Mouse (Mus musculus) heart, adult 2 months (tissue): ENCODE data around the gene Usp29. TPM values are rescaled to one million over a fixed set of nuclear protein-coding genes. Genes with fewer than 3 reads are reported as not detected.

Source experiments
- DNase-seq, 2 experiments: peaks; one replicate each; pipeline ENCODE4 v3.0.0; 2021
- H3K27ac ChIP-seq: fragments of 200-600 bp; 2 replicates; pipeline ENCODE4 v1.8.1; 2022
- H3K27me3 ChIP-seq: fragments of 200-500 bp; 2 replicates; pipeline ENCODE4 v1.6.1; 2012; ENCODE audit warnings: mild to moderate bottlenecking, low read length, inconsistent platforms, mixed read lengths; ENCODE audit not compliant: control insufficient read depth, insufficient read depth
- H3K36me3 ChIP-seq: fragments of 200-500 bp; 2 replicates; pipeline ENCODE4 v1.6.1; 2012; ENCODE audit warnings: low read length, inconsistent platforms; ENCODE audit not compliant: control insufficient read depth, insufficient read depth
- H3K4me1 ChIP-seq: fragments of 200-500 bp; 2 replicates; pipeline ENCODE4 v1.6.1; 2011; ENCODE audit warnings: low read length; ENCODE audit not compliant: control insufficient read depth, insufficient read depth
- H3K4me3 ChIP-seq: fragments of 200-600 bp; 2 replicates; pipeline ENCODE4 v1.8.1; 2022
- H3K79me2 ChIP-seq: fragments of 200-500 bp; replicated peaks from 2 replicates; pipeline ENCODE4 v1.6.1; 2012; ENCODE audit warnings: mild to moderate bottlenecking, inconsistent platforms, low read length, moderate library complexity, mixed read lengths; ENCODE audit not compliant: control insufficient read depth, insufficient read depth
- H3K9ac ChIP-seq: fragments of 200-500 bp; 2 replicates; pipeline ENCODE4 v1.6.1; 2012; ENCODE audit warnings: low read depth, mild to moderate bottlenecking, control low read depth, inconsistent platforms, low read length, mixed read lengths
- CTCF ChIP-seq: fragments of 200-600 bp; IDR thresholded peaks from 2 replicates; pipeline ENCODE4 v1.8.1; 2022; ENCODE audit warnings: antibody characterized with exemption, mild to moderate bottlenecking, moderate library complexity
- EP300 ChIP-seq: fragments of 200-500 bp; IDR thresholded peaks from 2 replicates; pipeline ENCODE4 v1.6.1; 2011; ENCODE audit warnings: low read depth, low read length, control low read depth; ENCODE audit not compliant: insufficient read depth
- POLR2A ChIP-seq: fragments of 200-500 bp; IDR thresholded peaks from 2 replicates; pipeline ENCODE4 v1.6.1; 2011; ENCODE audit warnings: mild to moderate bottlenecking, low read depth, low read length, control low read depth; ENCODE audit not compliant: insufficient read depth
- WGBS: fragments of 180-500 bp; shearing (Covaris S2); methylation state at CpG from one replicate; pipeline ENCODE4 v1.1.7; 2018; 5-methylcytosine and 5-hydroxymethylcytosine counted together
- intact Hi-C: fragments of 180-260 bp; cut with DNase I; formaldehyde crosslinking; loops from one replicate; pipeline ENCODE4 v1.15.1; 2025
- polyA plus RNA-seq: library from polyadenylated mRNA; depleted of rRNA; stranded (reverse); fragments of >200 nt; gene quantifications from 2 replicates; pipeline ENCODE4 v1.2.3, GENCODE M21; 2012
- total RNA-seq, 2 experiments: library from RNA; stranded (reverse); gene quantifications; 2 replicates each; pipeline ENCODE4 v1.2.3; 2021

The Usp29 gene
- total and polyA plus RNA-seq, 3 experiments: 0.11 to 0.16 TPM; not detected in 1

- intact Hi-C loops: no loop called here
- TF ChIP-seq EP300: no peak
- TF ChIP-seq POLR2A: no peak
- TF ChIP-seq CTCF: no peak
- Histone ChIP-seq H3K27me3 (no peaks in the 10 kb centered on the region), H3K36me3 (no peaks in the 10 kb centered on the region), H3K4me1 (no peaks in the 10 kb centered on the region; the same call in 1 of the 2 replicates), H3K4me3 (no peak overlapping the region), H3K9ac (no peak overlapping the region), H3K27ac (no peak overlapping the region), H3K79me2 (no peaks in the 10 kb centered on the region)
- DNase-seq: no peak
- 84% methylated on average over 10 of the region's 10 CpGs for WGBS
Observed at GRCm38 (mm10) chr7:6776314-6777059, 46.1 kb downstream of the Usp29 start.

- Histone ChIP-seq H3K27me3 (no peaks in the 10 kb centered on the region), H3K4me3 (no peak overlapping the region), H3K79me2 (no peaks in the 10 kb centered on the region), H3K27ac (no peak overlapping the region), H3K36me3 (no peaks in the 10 kb centered on the region), H3K9ac (no peak overlapping the region), H3K4me1 (no peaks in the 10 kb centered on the region; the same call in 1 of the 2 replicates)
- 38% methylated on average over 2 of the region's 2 CpGs for WGBS
- TF ChIP-seq POLR2A (no peak), EP300 (no peak), CTCF (no peak)
- intact Hi-C loops: no loop called here
- no peak for DNase-seq
Observed at GRCm38 (mm10) chr7:6777107-6777506, 46.7 kb downstream of the Usp29 start.

GRCm38 (mm10) chr7:6777689-6778088, 47.3 kb downstream of the Usp29 start:
- no peak overlapping the region for H3K9ac ChIP-seq

GRCm38 (mm10) chr7:6779172-6779571, 48.8 kb downstream of the Usp29 start:
- intact Hi-C loops: no loop called here
- no peak overlapping the region for H3K4me3 ChIP-seq
- H3K4me1 ChIP-seq: no peaks in the 10 kb centered on the region; the same call in 1 of the 2 replicates
- no peak for TF ChIP-seq POLR2A
- no peak for TF ChIP-seq CTCF
- no peak for TF ChIP-seq EP300
- DNase-seq: no peak
- H3K79me2 ChIP-seq: no peaks in the 10 kb centered on the region
- WGBS: 47% methylated on average over 5 of the region's 5 CpGs
- H3K27me3 ChIP-seq: no peaks in the 10 kb centered on the region
- no peak overlapping the region for H3K27ac ChIP-seq
- no peaks in the 10 kb centered on the region for H3K36me3 ChIP-seq
- H3K9ac ChIP-seq: no peak overlapping the region

More at GRCm38 (mm10) chr7:6777689-6778088, 47.3 kb downstream of the Usp29 start:
- Histone ChIP-seq H3K4me1 (no peaks in the 10 kb centered on the region; the same call in 1 of the 2 replicates), H3K36me3 (no peaks in the 10 kb centered on the region), H3K27ac (no peak overlapping the region), H3K27me3 (no peaks in the 10 kb centered on the region), H3K79me2 (no peaks in the 10 kb centered on the region), H3K4me3 (no peak overlapping the region)
- TF ChIP-seq EP300 (no peak), CTCF (no peak), POLR2A (no peak)
- intact Hi-C loops: no loop called here
- 29% methylated on average over 4 of the region's 4 CpGs for WGBS
- DNase-seq: no peak

GRCm38 (mm10) chr7:6781541-6781940, 51.2 kb downstream of the Usp29 start:
- Histone ChIP-seq H3K27ac (no peak overlapping the region), H3K79me2 (no peaks in the 10 kb centered on the region), H3K27me3 (no peaks in the 10 kb centered on the region), H3K4me1 (no peaks in the 10 kb centered on the region; the same call in none of the 2 replicates), H3K36me3 (no peaks in the 10 kb centered on the region), H3K4me3 (no peak overlapping the region), H3K9ac (no peak overlapping the region)
- no peak for DNase-seq
- WGBS: 41% methylated on average over 11 of the region's 11 CpGs
- intact Hi-C loops: no loop called here
- TF ChIP-seq EP300 (no peak), CTCF (no peak), POLR2A (no peak)

- Histone ChIP-seq H3K79me2 (no peaks in the 10 kb centered on the region), H3K27ac (no peak overlapping the region), H3K4me1 (no peaks in the 10 kb centered on the region; the same call in 1 of the 2 replicates), H3K4me3 (no peak overlapping the region), H3K36me3 (no peaks in the 10 kb centered on the region), H3K27me3 (no peaks in the 10 kb centered on the region), H3K9ac (no peak overlapping the region)
- no peak for DNase-seq
- TF ChIP-seq EP300: no peak
- TF ChIP-seq POLR2A: no peak
- no peak for TF ChIP-seq CTCF
- intact Hi-C loops: no loop called here
- WGBS: 33% methylated on average over 8 of the region's 8 CpGs
Observed at GRCm38 (mm10) chr7:6784340-6785073, 54.1 kb downstream of the Usp29 start.
